Mouse (Mus musculus): ENCODE data around the gene Eml4. TPM values are rescaled to one million over a fixed set of nuclear protein-coding genes. Genes with fewer than 3 reads are reported as not detected.
A peak's percentile ranks its signal among the peaks of the same experiment; 100 is the strongest.

The Eml4 gene
- 47.5 and 52.6 TPM in 2 replicates for polyA plus RNA-seq (2016; fragmentation: Nextera tagmentation; extraction: Ambion mirVana)

GRCm38 (mm10) chr17:83350379-83351091, at the start of gene Eml4:
Eml4 (plus strand) TSS chr17:83350931.
- Histone ChIP-seq H3K9ac (peak within 1 kb of the TSS; percentile 95), H3K4me3 (peak within 1 kb of the TSS; percentile 90), H3K36me3 (no peaks in the 10 kb centered on the region), H3K4me2 (replicated peaks) (peak within 1 kb of the TSS; percentile 73), H3K27ac (peak within 1 kb of the TSS; percentile 82), H3K27me3 (replicated peaks) (no peaks in the 10 kb centered on the region), H3K9me3 (no peaks in the 10 kb centered on the region), H3K4me1 (peaks cover 16% of the 10 kb centered on the region)
- peak; percentile 96 for ATAC-seq (ENCODE audit: low FRiP score, low read depth)
- WGBS, result 2% methylated on average over 56 of the region's 62 CpGs

GRCm38 (mm10) chr17:83301433-83301832, 49.3 kb upstream of the Eml4 start:
- Histone ChIP-seq H3K4me1 (no peaks in the 10 kb centered on the region), H3K27ac (no peak overlapping the region), H3K9ac (no peak overlapping the region), H3K9me3 (no peaks in the 10 kb centered on the region), H3K4me2 (replicated peaks) (no peak overlapping the region), H3K27me3 (replicated peaks) (no peaks in the 10 kb centered on the region), H3K4me3 (no peak overlapping the region), H3K36me3 (no peaks in the 10 kb centered on the region)
- 89% methylated on average over 5 of the region's 5 CpGs for WGBS
- no peak for ATAC-seq (ENCODE audit: low FRiP score, low read depth)

GRCm38 (mm10) chr17:83304089-83304822, 46.5 kb upstream of the Eml4 start:
- no peaks in the 10 kb centered on the region for H3K27me3 ChIP-seq (replicated peaks)
- H3K4me3 ChIP-seq, result no peak overlapping the region
- no peak overlapping the region for H3K4me2 ChIP-seq (replicated peaks)
- no peak for ATAC-seq (ENCODE audit: low FRiP score, low read depth)
- no peak overlapping the region for H3K27ac ChIP-seq
- 85% methylated on average over 7 of the region's 7 CpGs for WGBS
- H3K4me1 ChIP-seq, result peaks cover 4% of the 10 kb centered on the region; the same call in 1 of the 2 replicates
- H3K36me3 ChIP-seq, result no peaks in the 10 kb centered on the region
- no peak overlapping the region for H3K9ac ChIP-seq
- no peaks in the 10 kb centered on the region for H3K9me3 ChIP-seq

GRCm38 (mm10) chr17:83306964-83307640, 43.6 kb upstream of the Eml4 start:
- no peak overlapping the region for H3K4me2 ChIP-seq (replicated peaks)
- no peak for ATAC-seq (ENCODE audit: low FRiP score, low read depth)
- 94% methylated on average over 12 of the region's 12 CpGs for WGBS

GRCm38 (mm10) chr17:83307641-83308296, 43.0 kb upstream of the Eml4 start:
- Histone ChIP-seq H3K27me3 (replicated peaks) (no peaks in the 10 kb centered on the region), H3K4me2 (replicated peaks) (no peak overlapping the region), H3K27ac (no peak overlapping the region), H3K4me3 (no peak overlapping the region), H3K9ac (no peak overlapping the region), H3K4me1 (peaks cover 9% of the 10 kb centered on the region; the same call in 1 of the 2 replicates), H3K9me3 (no peaks in the 10 kb centered on the region), H3K36me3 (no peaks in the 10 kb centered on the region)
- 65% methylated on average over 11 of the region's 11 CpGs for WGBS
- ATAC-seq (ENCODE audit: low FRiP score, low read depth), result no peak

More at GRCm38 (mm10) chr17:83306964-83307640, 43.6 kb upstream of the Eml4 start:
- H3K9me3 ChIP-seq, result no peaks in the 10 kb centered on the region
- no peaks in the 10 kb centered on the region for H3K36me3 ChIP-seq
- no peak overlapping the region for H3K4me3 ChIP-seq
- no peak overlapping the region for H3K27ac ChIP-seq
- no peaks in the 10 kb centered on the region for H3K27me3 ChIP-seq (replicated peaks)
- no peak overlapping the region for H3K9ac ChIP-seq
- peaks cover 6% of the 10 kb centered on the region; the same call in 1 of the 2 replicates for H3K4me1 ChIP-seq

- no peaks in the 10 kb centered on the region for H3K27me3 ChIP-seq (replicated peaks)
- H3K36me3 ChIP-seq, result no peaks in the 10 kb centered on the region
- no peak overlapping the region for H3K4me2 ChIP-seq (replicated peaks)
- peaks cover 9% of the 10 kb centered on the region; the same call in 1 of the 2 replicates for H3K4me1 ChIP-seq
- no peak overlapping the region for H3K9ac ChIP-seq
- H3K27ac ChIP-seq, result no peak overlapping the region
- no peaks in the 10 kb centered on the region for H3K9me3 ChIP-seq
- no peak overlapping the region for H3K4me3 ChIP-seq
- ATAC-seq (ENCODE audit: low FRiP score, low read depth), result no peak
- 68% methylated on average over 4 of the region's 4 CpGs for WGBS
Measured at GRCm38 (mm10) chr17:83308451-83308850, 42.3 kb upstream of the Eml4 start.

GRCm38 (mm10) chr17:83309243-83309642, 41.5 kb upstream of the Eml4 start:
- no peak for ATAC-seq (ENCODE audit: low FRiP score, low read depth)
- no peaks in the 10 kb centered on the region for H3K27me3 ChIP-seq (replicated peaks)
- no peaks in the 10 kb centered on the region for H3K9me3 ChIP-seq
- whole genome bisulfite sequencing, result 9% methylated on average over 1 of the region's 1 CpGs
- H3K9ac ChIP-seq, result no peak overlapping the region
- no peak overlapping the region for H3K4me2 ChIP-seq (replicated peaks)
- no peak overlapping the region for H3K27ac ChIP-seq
- H3K4me3 ChIP-seq, result no peak overlapping the region
- peaks cover 9% of the 10 kb centered on the region; the same call in 1 of the 2 replicates for H3K4me1 ChIP-seq
- H3K36me3 ChIP-seq, result no peaks in the 10 kb centered on the region

- 81% methylated on average over 5 of the region's 5 CpGs for WGBS
- H3K9ac ChIP-seq, result no peak overlapping the region
- H3K4me1 ChIP-seq, result peaks cover 9% of the 10 kb centered on the region; the same call in 1 of the 2 replicates
- H3K36me3 ChIP-seq, result no peaks in the 10 kb centered on the region
- no peak overlapping the region for H3K4me3 ChIP-seq
- no peaks in the 10 kb centered on the region for H3K27me3 ChIP-seq (replicated peaks)
- no peaks in the 10 kb centered on the region for H3K9me3 ChIP-seq
- no peak overlapping the region for H3K27ac ChIP-seq
- ATAC-seq (ENCODE audit: low FRiP score, low read depth), result no peak
- H3K4me2 ChIP-seq (replicated peaks), result no peak overlapping the region
Measured at GRCm38 (mm10) chr17:83311806-83312205, 38.9 kb upstream of the Eml4 start.

GRCm38 (mm10) chr17:83312244-83312918, 38.4 kb upstream of the Eml4 start:
- Histone ChIP-seq H3K9me3 (no peaks in the 10 kb centered on the region), H3K4me1 (peaks cover 9% of the 10 kb centered on the region; the same call in 1 of the 2 replicates), H3K4me2 (replicated peaks) (peak overlapping the region; percentile 33), H3K36me3 (no peaks in the 10 kb centered on the region), H3K27ac (no peak overlapping the region), H3K27me3 (replicated peaks) (no peaks in the 10 kb centered on the region), H3K4me3 (no peak overlapping the region), H3K9ac (no peak overlapping the region)
- no peak for ATAC-seq (ENCODE audit: low FRiP score, low read depth)
- WGBS, result 17% methylated on average over 15 of the region's 15 CpGs

GRCm38 (mm10) chr17:83313046-83313689, 37.6 kb upstream of the Eml4 start:
- H3K4me1 ChIP-seq, result peaks cover 6% of the 10 kb centered on the region; the same call in 1 of the 2 replicates
- H3K27me3 ChIP-seq (replicated peaks), result no peaks in the 10 kb centered on the region
- H3K36me3 ChIP-seq, result no peaks in the 10 kb centered on the region
- WGBS, result 57% methylated on average over 8 of the region's 8 CpGs
- no peak overlapping the region for H3K4me3 ChIP-seq
- no peak for ATAC-seq (ENCODE audit: low FRiP score, low read depth)
- no peak overlapping the region for H3K4me2 ChIP-seq (replicated peaks)
- no peaks in the 10 kb centered on the region for H3K9me3 ChIP-seq
- no peak overlapping the region for H3K9ac ChIP-seq
- H3K27ac ChIP-seq, result no peak overlapping the region

GRCm38 (mm10) chr17:83315476-83315875, 35.3 kb upstream of the Eml4 start:
- no peak for ATAC-seq (ENCODE audit: low FRiP score, low read depth)
- Histone ChIP-seq H3K9me3 (no peaks in the 10 kb centered on the region), H3K9ac (no peak overlapping the region), H3K27me3 (replicated peaks) (no peaks in the 10 kb centered on the region), H3K4me2 (replicated peaks) (no peak overlapping the region), H3K4me3 (no peak overlapping the region), H3K36me3 (no peaks in the 10 kb centered on the region), H3K4me1 (0 out of 2 replicates have a peak, but pooled peaks cover 3% of the 10 kb centered on the region), H3K27ac (no peak overlapping the region)
- WGBS, result 78% methylated on average over 4 of the region's 4 CpGs
